Mouse (Mus musculus): Measurements from ENCODE around the gene Csnk1g2. TPM values are rescaled to one million over a fixed set of nuclear protein-coding genes. Genes with fewer than 3 reads are reported as not detected.
A peak's percentile ranks its signal among the peaks of the same experiment; 100 is the strongest.

Gene Csnk1g2
- polyA plus RNA-seq, 1 experiment, result 206 TPM

DNA sequence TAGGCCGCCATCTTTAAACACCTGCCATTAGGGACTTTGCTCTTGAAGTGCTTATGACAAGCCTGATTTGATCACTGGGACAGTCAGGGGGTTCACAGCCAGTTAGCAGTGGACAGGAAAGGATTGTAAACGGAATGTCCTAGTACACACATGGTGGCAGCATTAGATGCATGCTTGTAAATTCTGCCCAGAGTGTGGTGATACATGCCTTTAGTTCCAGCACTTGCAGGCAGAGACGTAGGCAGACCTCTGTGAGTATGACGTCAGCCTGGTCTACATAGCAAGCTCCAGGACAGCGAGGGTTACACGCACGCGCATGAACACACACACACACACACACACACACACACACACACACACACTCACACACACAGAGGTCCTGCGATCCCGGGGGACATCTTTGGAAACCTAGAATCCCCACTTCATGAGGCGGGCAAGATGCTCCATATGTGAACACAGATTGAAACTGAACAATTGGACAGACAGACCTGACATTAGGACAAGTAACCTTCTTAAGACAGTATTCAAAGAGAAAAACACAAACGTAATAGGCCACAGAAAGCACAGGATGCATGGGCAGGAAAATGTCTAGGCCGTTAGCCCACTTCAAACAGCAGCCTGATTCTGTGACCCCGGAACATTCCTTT is 35.7 kb downstream of the Csnk1g2 start:
- H3K27ac ChIP-seq (ENCODE audit: insufficient read depth, low read length), result peak overlapping the region; percentile 55
- DNase-seq (ENCODE audit: low read depth in 1 of 2, low spot score in 2 of 2), result no peak
- H3K4me1 ChIP-seq (ENCODE audit: control insufficient read depth, insufficient read depth, insufficient read length), result peaks cover 45% of the 10 kb centered on the region
- 38% methylated on average over 14 of the region's 14 CpGs for WGBS
- TF ChIP-seq CTCF (IDR thresholded peaks at IDR 0.05; ENCODE audit: extremely low read depth, insufficient read depth, insufficient read length, insufficient replicate concordance), result no peak
- TF ChIP-seq POLR2A (IDR thresholded peaks at IDR 0.05; ENCODE audit: low read depth, low read length), result no peak
- H3K36me3 ChIP-seq (ENCODE audit: control insufficient read depth, insufficient read depth, low read length), result no peaks in the 10 kb centered on the region
- no peaks in the 10 kb centered on the region for H3K27me3 ChIP-seq (ENCODE audit: control insufficient read depth, insufficient read depth, low read length)
- H3K4me3 ChIP-seq (ENCODE audit: extremely low read depth, insufficient read depth, insufficient read length), result no peak overlapping the region

DNA sequence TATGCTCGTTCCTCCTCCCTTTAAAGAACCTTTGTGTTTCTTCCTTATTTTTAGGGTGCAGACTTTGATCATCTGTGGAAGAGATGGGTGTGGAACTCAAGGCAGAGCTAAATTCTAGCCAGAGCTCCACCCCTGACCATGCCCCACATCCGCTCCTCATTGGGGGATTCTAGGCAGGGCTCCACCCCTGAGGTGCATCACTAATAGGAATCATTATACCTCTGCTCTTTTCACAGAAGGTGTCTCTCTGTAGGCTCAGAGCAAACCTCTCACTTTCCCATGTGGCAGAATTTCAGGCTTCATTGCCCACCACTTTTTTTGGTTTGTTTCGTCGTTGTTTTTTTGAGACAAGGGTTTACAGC is 36.2 kb downstream of the Csnk1g2 start:
- no peaks in the 10 kb centered on the region for H3K27me3 ChIP-seq (ENCODE audit: control insufficient read depth, insufficient read depth, low read length)
- peak in 1 of 2 experiments; percentile 54 for DNase-seq (ENCODE audit: low read depth in 1 of 2, low spot score in 2 of 2)
- H3K4me1 ChIP-seq (ENCODE audit: control insufficient read depth, insufficient read depth, insufficient read length), result peaks cover 47% of the 10 kb centered on the region
- H3K27ac ChIP-seq (ENCODE audit: insufficient read depth, low read length), result peak overlapping the region; percentile 81
- H3K4me3 ChIP-seq (ENCODE audit: extremely low read depth, insufficient read depth, insufficient read length), result 0 out of 2 replicates have a peak overlapping the region, but pooled peaks have one; percentile 15
- 10% methylated on average over 4 of the region's 4 CpGs for WGBS
- TF ChIP-seq POLR2A (IDR thresholded peaks at IDR 0.05; ENCODE audit: low read depth, low read length) (no peak), CTCF (IDR thresholded peaks at IDR 0.05; ENCODE audit: extremely low read depth, insufficient read depth, insufficient read length, insufficient replicate concordance) (no peak)
- H3K36me3 ChIP-seq (ENCODE audit: control insufficient read depth, insufficient read depth, low read length), result no peaks in the 10 kb centered on the region

DNA sequence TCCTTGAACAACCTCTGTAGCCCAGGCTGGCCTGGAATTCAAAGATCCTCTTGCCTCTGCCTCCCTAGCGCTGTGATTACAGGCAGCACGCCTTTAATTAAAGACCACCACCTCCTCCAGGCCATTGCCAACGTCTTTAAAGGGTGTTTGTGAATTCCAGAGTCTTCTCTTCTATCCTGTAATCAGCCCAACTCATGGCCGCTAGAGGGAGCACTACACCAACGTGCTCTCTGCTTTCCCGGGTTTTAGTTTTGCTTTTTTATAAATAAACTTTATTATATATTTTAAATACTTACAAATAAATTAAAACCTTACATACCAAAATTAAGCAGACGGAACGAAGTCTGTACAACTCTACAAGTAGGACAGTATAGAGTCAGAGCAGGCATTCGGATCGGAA is 36.6 kb downstream of the Csnk1g2 start:
- Histone ChIP-seq H3K36me3 (ENCODE audit: control insufficient read depth, insufficient read depth, low read length) (no peaks in the 10 kb centered on the region), H3K27ac (ENCODE audit: insufficient read depth, low read length) (peak overlapping the region; percentile 81), H3K4me3 (ENCODE audit: extremely low read depth, insufficient read depth, insufficient read length) (0 out of 2 replicates have a peak overlapping the region, but pooled peaks have one; percentile 15), H3K27me3 (ENCODE audit: control insufficient read depth, insufficient read depth, low read length) (no peaks in the 10 kb centered on the region), H3K4me1 (ENCODE audit: control insufficient read depth, insufficient read depth, insufficient read length) (peaks cover 49% of the 10 kb centered on the region)
- WGBS, result 9% methylated on average over 10 of the region's 10 CpGs
- peak; percentile 55 to 73 for DNase-seq (ENCODE audit: low read depth in 1 of 2, low spot score in 2 of 2)
- TF ChIP-seq POLR2A (IDR thresholded peaks at IDR 0.05; ENCODE audit: low read depth, low read length), result no peak
- TF ChIP-seq CTCF (IDR thresholded peaks at IDR 0.05; ENCODE audit: extremely low read depth, insufficient read depth, insufficient read length, insufficient replicate concordance), result peak; percentile 45; the same call in 1 of the 2 replicates

DNA sequence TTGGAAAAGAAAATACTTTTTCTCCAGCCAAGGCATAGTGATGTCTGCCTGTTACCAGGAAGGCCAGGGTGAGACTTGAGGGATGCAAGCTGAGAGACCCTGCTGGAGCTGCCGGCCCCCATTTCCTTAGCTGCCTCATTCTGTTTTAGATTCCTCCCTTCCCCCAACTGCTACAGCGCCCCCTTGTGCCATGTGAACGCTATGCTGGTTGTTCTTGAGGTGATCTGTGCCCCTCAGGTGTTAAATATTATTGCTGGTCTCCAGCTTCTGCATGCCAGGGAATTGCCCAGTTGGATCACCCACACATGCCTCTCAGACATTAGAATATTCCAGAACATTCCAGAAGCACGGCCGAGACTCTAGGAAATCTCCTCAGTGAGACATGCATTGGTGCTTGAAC is 38.5 kb downstream of the Csnk1g2 start:
- Histone ChIP-seq H3K27ac (ENCODE audit: insufficient read depth, low read length) (no peak overlapping the region), H3K4me3 (ENCODE audit: extremely low read depth, insufficient read depth, insufficient read length) (no peak overlapping the region), H3K27me3 (ENCODE audit: control insufficient read depth, insufficient read depth, low read length) (no peaks in the 10 kb centered on the region), H3K36me3 (ENCODE audit: control insufficient read depth, insufficient read depth, low read length) (peaks cover 4% of the 10 kb centered on the region), H3K4me1 (ENCODE audit: control insufficient read depth, insufficient read depth, insufficient read length) (peaks cover 59% of the 10 kb centered on the region)
- 38% methylated on average over 5 of the region's 5 CpGs for WGBS
- no peak for TF ChIP-seq POLR2A (IDR thresholded peaks at IDR 0.05; ENCODE audit: low read depth, low read length)
- TF ChIP-seq CTCF (IDR thresholded peaks at IDR 0.05; ENCODE audit: extremely low read depth, insufficient read depth, insufficient read length, insufficient replicate concordance), result peak; percentile 61; the same call in 1 of the 2 replicates
- peak; percentile 45 to 67 for DNase-seq (ENCODE audit: low read depth in 1 of 2, low spot score in 2 of 2)

DNA sequence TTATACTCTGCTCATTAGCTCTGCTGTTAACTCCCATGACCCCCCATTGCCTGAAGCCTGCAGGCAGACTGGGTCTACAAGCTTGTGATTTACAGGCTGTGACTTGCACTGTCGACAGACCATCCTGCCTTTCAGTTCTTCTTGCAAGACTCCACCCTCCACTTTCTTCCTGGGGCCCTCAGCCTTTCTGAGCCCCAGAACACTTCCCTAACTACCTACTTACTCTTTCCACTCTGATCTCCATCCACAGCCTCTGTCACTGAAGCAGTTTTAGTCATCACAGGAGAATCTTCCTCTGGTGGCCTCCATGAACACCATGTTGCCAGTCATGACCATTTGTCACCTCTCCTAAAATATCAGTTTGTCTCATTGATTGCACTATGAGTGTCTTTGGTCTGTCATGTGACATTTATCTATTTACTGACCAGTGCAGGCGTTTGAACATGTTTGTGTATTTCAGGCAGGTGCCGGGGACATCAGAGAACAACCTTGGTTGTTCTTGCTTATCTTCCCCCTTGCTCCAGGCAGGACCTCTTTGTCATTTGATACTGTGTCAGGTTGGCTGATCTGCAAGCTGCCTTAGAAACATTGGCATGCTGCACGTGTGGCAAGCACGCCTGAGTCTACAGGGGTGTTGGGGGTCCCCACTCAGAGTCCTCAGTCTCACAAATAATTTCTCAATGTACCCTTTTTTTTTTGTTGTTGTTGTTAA is 41.0 kb downstream of the Csnk1g2 start:
- TF ChIP-seq POLR2A (IDR thresholded peaks at IDR 0.05; ENCODE audit: low read depth, low read length), result no peak; the same call in 1 of the 2 replicates
- TF ChIP-seq CTCF (IDR thresholded peaks at IDR 0.05; ENCODE audit: extremely low read depth, insufficient read depth, insufficient read length, insufficient replicate concordance), result no peak
- H3K4me1 ChIP-seq (ENCODE audit: control insufficient read depth, insufficient read depth, insufficient read length), result peaks cover 46% of the 10 kb centered on the region

DNA sequence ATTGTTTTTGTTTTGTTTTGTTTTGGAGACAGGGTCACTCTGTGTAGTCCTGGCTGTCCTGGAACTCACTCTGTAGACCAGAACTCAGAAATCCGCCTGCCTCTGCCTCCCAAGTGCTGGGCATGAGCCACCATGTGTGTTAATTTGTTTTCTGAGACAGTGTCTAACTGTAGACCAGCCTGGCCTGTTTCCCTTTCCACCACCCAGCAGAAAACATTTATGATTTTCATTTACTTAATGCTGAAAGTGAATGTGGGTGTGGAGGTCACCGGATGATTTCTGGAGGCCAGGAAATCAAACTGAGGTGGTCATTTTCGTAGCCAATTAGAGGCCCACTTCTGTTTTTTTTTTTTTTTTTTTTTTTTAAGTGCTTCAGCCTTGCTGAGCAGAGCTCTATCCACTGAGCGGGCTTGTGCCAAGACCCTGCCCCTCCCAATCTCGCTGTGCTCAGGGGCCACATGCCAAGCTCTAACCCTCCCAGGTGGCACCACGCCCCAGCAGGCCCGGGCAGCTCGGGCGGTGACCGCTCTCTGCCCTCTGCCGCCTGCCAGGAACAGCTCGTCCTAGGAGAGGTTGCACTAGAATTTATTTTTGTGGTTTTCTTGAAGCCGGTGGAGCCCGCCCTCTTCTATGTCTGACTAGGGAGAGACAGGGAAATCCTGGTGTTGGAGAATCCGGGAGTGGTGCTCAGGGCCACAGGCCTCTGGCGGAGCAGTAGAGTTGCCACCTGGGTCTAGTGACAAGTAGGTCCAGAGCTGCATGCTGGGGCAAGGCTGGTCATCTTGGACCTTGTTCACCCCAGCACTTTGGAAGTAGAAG is 41.8 kb downstream of the Csnk1g2 start:
- TF ChIP-seq CTCF (IDR thresholded peaks at IDR 0.05; ENCODE audit: extremely low read depth, insufficient read depth, insufficient read length, insufficient replicate concordance) (no peak), POLR2A (IDR thresholded peaks at IDR 0.05; ENCODE audit: low read depth, low read length) (no peak)
- Histone ChIP-seq H3K36me3 (ENCODE audit: control insufficient read depth, insufficient read depth, low read length) (peaks cover 36% of the 10 kb centered on the region), H3K27me3 (ENCODE audit: control insufficient read depth, insufficient read depth, low read length) (no peaks in the 10 kb centered on the region), H3K27ac (ENCODE audit: insufficient read depth, low read length) (peak overlapping the region; percentile 78), H3K4me1 (ENCODE audit: control insufficient read depth, insufficient read depth, insufficient read length) (peaks cover 46% of the 10 kb centered on the region), H3K4me3 (ENCODE audit: extremely low read depth, insufficient read depth, insufficient read length) (no peak overlapping the region)
- 7% methylated on average over 16 of the region's 16 CpGs for WGBS
- DNase-seq (ENCODE audit: low read depth in 1 of 2, low spot score in 2 of 2), result no peak

More for the DNA sequence above, 41.0 kb downstream of the Csnk1g2 start:
- DNase-seq (ENCODE audit: low read depth in 1 of 2, low spot score in 2 of 2), result peak in 1 of 2 experiments; percentile 58
- H3K36me3 ChIP-seq (ENCODE audit: control insufficient read depth, insufficient read depth, low read length), result peaks cover 28% of the 10 kb centered on the region
- H3K4me3 ChIP-seq (ENCODE audit: extremely low read depth, insufficient read depth, insufficient read length), result no peak overlapping the region
- no peaks in the 10 kb centered on the region for H3K27me3 ChIP-seq (ENCODE audit: control insufficient read depth, insufficient read depth, low read length)
- H3K27ac ChIP-seq (ENCODE audit: insufficient read depth, low read length), result peak overlapping the region; percentile 78
- 25% methylated on average over 5 of the region's 5 CpGs for WGBS
